Mouse (Mus musculus) C2C12 (cell line): ENCODE measurements at regions not wholly inside any gene's neighbourhood (a gene's known extent, or its start where the extent isn't known, plus 50 kb on each side); places are given as distances from the start of the nearest gene placed in this dataset.

ENCODE experiments used
- CEBPB ChIP-seq: IDR thresholded peaks from one replicate; pipeline ENCODE4 v1.6.1; 2011; ENCODE audit warnings: low read depth, mild to moderate bottlenecking, control low read depth, moderate library complexity
- CTCF ChIP-seq: IDR thresholded peaks from one replicate; pipeline ENCODE4 v1.5.1; 2011; ENCODE audit not compliant: control insufficient read depth, insufficient read depth, insufficient read length
- FOSL1 ChIP-seq: IDR thresholded peaks from one replicate; pipeline ENCODE4 v1.8.0; 2011; ENCODE audit warnings: mild to moderate bottlenecking, low read length; ENCODE audit not compliant: poor library complexity, insufficient read depth, severe bottlenecking
- MAX ChIP-seq: IDR thresholded peaks from one replicate; pipeline ENCODE4 v1.6.1; 2011; ENCODE audit warnings: mild to moderate bottlenecking, control low read depth
- USF1 ChIP-seq: IDR thresholded peaks from one replicate; pipeline ENCODE4 v1.6.1; 2011; ENCODE audit warnings: low read depth, mild to moderate bottlenecking, control low read depth, moderate library complexity

GRCm38 (mm10) chr13:99824625-99825024 is 76.3 kb downstream of the Cartpt start:
- TF ChIP-seq CTCF (no peak), MAX (no peak), CEBPB (no peak), FOSL1 (no peak), USF1 (no peak)
